Mouse (Mus musculus): Measurements from ENCODE around the gene Cep152. TPM values are rescaled to one million over a fixed set of nuclear protein-coding genes. Genes with fewer than 3 reads are reported as not detected.

The Cep152 gene
- 1 to 10 TPM; 2.3 to 2.4 TPM for total RNA-seq (2021)

DNA sequence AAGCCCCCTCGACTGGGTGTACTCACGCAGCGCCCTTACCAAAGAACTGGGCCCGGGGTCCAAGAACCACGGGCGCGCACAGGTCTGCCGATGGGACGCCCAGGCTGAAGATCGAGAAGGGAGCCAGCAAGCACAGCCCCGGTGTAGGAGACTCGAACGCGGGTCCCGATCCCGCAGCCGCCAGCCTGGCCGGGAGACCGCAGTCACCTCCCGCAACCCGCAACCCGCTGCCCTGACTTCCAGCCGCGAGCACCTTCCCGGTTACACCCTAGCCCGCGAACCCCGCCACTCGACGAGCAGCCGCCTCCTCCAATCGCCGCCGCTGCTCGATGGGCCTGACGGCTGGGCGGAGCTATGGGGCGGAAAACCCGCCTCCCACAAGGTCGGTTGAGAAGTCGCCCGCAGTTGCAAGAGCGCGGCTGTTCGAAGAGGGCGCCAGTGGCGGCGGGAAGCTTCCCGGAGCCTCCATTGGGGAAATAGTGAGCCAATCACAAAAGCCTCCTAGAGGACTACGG lies at the start of gene Cep152:
TSS of gene Cep152 (minus strand) at position 277 of the 515 bp plus-strand sequence.
- intact Hi-C loops (cut with DNase I): no loop called here

DNA sequence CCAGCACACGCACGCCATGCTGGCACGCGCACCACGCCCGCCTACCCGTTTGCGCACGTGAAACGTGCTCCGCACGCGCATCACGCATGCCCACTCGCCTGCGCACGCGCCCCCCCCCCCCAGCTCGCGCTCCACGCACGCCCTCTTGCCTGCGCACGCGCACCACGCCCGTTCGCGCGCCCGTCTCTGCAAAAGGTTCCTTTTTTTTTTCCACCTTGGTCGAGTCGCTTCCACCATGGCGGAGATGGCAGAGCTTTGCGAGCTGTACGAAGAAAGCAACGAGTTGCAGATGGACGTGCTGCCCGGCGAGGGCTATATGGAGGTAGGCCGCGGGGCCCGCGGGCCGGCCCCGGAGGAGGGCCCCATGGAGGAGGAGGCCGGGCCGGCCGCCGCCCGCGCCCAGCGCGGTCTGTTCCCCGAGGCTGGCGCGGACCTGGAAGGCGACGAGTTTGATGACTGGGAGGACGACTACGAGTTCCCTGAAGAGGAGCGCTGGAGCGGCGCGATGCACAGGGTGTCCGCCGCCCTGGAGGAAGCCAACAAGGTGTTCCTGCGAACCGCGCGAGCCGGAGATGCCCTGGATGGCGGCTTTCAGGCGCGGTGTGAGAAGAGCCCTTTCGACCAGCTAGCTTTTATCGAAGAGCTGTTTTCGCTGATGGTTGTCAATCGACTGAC lies 48.2 kb upstream of the Cep152 start, which contains the start of gene Eid1:
TSS of gene Eid1 (plus strand) at position 139 of the 675 bp plus-strand sequence.
- DNase-seq: peak; percentile 82 to 83
- intact Hi-C loops (cut with DNase I): loop anchor here (2.0 to 5.0 kb wide), 2 partner anchors 52 to 109 kb away; partner anchors contain the start of genes Secisbp2l and Shc4

More for the DNA sequence above, at the start of gene Cep152:
- peak; percentile 99 for DNase-seq

DNA sequence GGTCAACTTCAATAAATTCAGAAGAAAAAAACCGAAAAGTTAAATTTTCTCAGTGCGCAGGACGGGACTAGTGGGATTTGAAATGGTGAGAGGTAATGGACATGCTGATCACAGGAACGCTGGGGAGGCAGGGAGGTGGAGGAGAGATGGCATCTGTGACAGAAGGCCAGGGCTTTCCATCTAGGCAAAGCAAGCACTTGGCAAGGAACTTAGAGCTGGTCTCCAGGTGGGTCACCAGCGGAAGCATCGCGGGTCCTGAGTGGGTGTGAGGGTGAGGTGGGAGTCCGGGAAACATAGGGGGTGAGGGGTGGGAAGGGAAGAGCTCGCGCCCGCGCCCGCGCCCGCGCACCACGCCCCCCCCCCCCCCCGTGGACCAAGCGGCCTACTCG lies 47.6 kb upstream of the Cep152 start:
- no peak for DNase-seq
- intact Hi-C loops (cut with DNase I): loop anchor here (2.0 to 5.0 kb wide), 2 partner anchors 52 to 110 kb away; partner anchors contain the start of genes Secisbp2l and Shc4

DNA sequence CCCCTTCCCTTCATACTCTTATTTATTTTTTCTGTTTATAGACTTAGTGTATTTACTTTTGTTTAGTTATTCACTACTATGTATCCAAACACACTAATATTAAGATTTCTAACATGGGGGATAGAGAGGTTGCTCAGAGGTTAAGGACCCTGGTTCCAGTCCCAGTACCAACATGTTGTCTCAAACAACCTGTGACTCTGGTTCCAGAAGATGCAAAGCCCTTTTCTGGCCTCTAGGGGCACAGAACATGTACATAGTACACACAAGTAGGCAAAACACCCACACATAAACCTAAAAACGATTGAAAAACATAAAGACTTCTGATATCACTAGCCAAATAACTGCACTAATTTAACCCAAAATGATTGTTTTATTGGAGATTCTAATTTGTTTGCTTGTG lies 45.9 kb upstream of the Cep152 start:
- DNase-seq: no peak
- intact Hi-C loops (cut with DNase I): loop anchor here (5.0 kb wide), 1 partner anchor 111 kb away; the partner anchor contains the start of gene Secisbp2l

DNA sequence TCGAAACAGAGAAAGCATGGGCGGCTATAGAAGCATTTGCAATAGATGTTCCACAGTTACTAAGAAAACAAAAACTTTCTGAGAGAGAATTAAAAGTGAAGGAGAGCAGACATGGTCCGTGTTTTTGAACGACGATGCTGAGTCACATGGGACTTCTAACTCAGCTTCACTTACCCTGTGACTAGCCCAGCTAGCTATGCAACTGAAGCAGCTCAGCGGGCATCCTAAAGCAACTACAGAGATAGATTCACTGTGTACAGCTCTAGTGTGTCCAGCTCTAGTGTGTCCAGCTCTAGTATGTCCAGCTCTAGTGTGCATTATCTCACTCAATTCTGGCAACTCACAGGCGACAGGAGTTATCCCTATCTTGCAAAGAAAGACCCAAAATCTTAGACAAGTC lies 42.8 kb upstream of the Cep152 start:
- intact Hi-C loops (cut with DNase I): loop anchor here (10.0 kb wide), 1 partner anchor 697 kb away; no protein-coding TSS in a partner anchor
- no peak for DNase-seq

GRCm38 (mm10) chr2:125667184-125667583 lies 42.3 kb upstream of the Cep152 start:
- intact Hi-C loops (cut with DNase I): loop anchor here (10.0 kb wide), 1 partner anchor 698 kb away; no protein-coding TSS in a partner anchor
- no peak for DNase-seq

- DNase-seq: no peak
- intact Hi-C loops (cut with DNase I): loop anchor here (10.0 kb wide), 1 partner anchor 698 kb away; no protein-coding TSS in a partner anchor
Measured at GRCm38 (mm10) chr2:125666668-125667067, 41.8 kb upstream of the Cep152 start.

- no peak for DNase-seq
- intact Hi-C loops (cut with DNase I): loop anchor here (10.0 kb wide), 1 partner anchor 699 kb away; no protein-coding TSS in a partner anchor
Measured at GRCm38 (mm10) chr2:125665909-125666308, 41.0 kb upstream of the Cep152 start.

DNA sequence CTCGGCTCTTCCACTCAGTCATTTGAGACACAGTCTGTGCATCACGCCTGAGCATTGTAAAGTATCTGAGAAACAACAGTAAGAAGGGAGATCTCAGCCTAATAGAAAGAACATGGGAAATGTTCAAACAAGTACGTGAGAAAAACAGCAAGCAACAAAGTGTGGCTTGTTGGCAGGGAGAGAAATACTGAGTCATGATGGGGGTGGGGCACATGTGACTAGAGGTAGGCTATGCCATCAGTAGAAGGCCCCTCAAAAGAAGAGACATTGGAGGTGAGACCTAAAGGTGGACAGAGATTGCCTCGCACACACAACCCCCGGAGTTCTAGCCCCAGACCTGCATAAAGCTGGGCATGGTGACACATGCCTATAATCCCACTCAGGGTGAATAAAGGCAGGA lies 40.3 kb upstream of the Cep152 start:
- intact Hi-C loops (cut with DNase I): loop anchor here (10.0 kb wide), 1 partner anchor 700 kb away; no protein-coding TSS in a partner anchor
- DNase-seq: no peak

DNA sequence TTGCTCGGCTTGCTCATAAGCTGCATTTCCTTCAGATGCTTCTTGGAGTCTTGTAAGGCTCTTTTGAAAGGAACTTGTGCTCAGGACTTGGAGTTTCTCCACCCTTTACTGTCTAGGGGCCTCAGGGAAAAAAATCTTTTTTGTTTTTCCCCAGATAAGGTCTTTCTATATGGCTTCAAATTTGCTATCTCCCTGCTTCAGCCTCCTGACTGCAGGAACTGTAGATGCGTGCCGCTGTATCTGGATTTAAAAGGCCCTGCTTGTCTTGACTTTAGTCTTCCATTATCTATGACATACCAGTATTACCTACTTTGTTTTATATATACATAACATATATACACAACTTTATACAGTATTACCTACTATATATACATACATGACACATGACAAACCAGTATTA lies 37.6 kb upstream of the Cep152 start:
- intact Hi-C loops (cut with DNase I): loop anchor here (5.0 to 10.0 kb wide), 3 partner anchors 170 to 860 kb away; no protein-coding TSS in a partner anchor
- DNase-seq: no peak

DNA sequence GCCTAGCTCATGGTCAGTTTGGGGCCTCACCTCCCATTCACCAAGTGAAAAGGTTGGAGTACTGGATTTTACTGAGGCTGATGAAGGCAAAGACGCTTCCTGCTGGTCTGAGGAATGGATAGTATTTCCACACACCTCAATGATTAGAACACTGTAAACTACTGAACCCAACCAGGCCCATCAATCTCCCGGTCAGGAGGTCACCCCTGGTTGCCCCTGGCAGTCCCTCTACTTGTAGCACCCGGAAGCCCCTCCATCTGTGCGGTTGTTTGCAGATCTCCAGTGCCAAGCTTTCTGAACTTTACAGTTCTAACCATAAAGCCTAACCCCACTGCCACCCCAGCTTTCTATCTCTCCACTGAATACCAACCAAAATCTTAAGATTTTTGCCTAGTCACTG lies 36.2 kb upstream of the Cep152 start:
- intact Hi-C loops (cut with DNase I): loop anchor here (5.0 to 10.0 kb wide), 3 partner anchors 171 to 861 kb away; no protein-coding TSS in a partner anchor
- no peak for DNase-seq

- intact Hi-C loops (cut with DNase I): loop anchor here (1.0 to 10.0 kb wide), 4 partner anchors 71 to 862 kb away; no protein-coding TSS in a partner anchor
Measured at GRCm38 (mm10) chr2:125660537-125661130, 35.7 kb upstream of the Cep152 start.

DNA sequence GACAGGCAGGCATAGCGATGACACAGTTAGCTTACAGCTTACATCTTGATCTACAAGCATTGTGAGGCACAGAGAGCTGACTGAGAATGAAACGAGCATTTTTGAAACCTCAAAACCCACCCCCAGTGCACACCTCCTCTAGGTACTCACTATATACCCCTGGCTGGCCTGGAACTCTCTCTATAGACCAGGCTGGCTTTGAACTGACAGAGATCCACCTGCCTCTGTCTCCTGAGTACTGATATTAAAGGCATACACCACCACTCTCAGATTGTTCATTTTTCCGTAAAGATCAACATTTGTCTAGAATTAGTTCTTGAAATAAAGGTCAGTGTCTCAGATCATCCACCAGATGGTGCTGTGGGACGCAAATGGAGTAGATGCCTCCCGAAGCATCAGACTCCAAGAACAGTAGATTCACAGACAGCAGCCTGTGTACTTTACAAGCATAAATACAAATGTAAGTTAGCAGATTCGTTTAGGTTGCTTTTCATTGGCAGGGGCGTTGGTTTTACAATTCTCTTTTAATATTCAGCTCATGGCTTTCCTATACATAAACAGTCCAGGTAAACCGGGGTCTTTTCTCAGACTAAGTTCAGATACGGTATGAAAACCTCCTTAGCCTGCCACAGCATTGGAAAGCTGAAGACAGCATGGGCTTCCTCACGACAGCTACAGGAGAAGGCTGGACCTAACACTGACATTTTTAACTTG lies 35.1 kb upstream of the Cep152 start:
- intact Hi-C loops (cut with DNase I): loop anchor here (1.0 to 10.0 kb wide), 4 partner anchors 71 to 862 kb away; no protein-coding TSS in a partner anchor
- DNase-seq: peak; percentile 78 to 89

More at GRCm38 (mm10) chr2:125660537-125661130, 35.7 kb upstream of the Cep152 start:
- DNase-seq: no peak

DNA sequence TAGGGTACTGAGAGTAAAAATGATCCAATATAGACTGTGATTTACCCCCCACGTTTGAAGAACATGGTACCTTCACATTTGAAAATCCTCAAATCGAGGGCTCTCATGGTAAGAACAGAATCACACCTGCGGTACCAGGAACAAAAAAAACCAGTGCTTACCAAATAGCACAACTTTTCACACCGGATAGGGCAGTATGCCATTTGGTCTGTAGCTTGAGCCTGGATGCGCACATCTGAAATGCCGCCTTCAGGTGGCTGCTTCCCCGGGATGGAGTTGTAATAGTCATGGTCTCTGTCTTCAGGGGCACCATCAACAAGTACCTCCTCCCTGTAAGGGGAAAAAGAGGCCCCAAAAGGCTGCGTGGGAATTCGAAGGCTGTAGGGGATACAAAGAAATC lies 30.5 kb upstream of the Cep152 start:
- intact Hi-C loops (cut with DNase I): no loop called here
- no peak for DNase-seq

- no peak for DNase-seq
- intact Hi-C loops (cut with DNase I): no loop called here
Measured at GRCm38 (mm10) chr2:125653286-125653685, 28.4 kb upstream of the Cep152 start.

DNA sequence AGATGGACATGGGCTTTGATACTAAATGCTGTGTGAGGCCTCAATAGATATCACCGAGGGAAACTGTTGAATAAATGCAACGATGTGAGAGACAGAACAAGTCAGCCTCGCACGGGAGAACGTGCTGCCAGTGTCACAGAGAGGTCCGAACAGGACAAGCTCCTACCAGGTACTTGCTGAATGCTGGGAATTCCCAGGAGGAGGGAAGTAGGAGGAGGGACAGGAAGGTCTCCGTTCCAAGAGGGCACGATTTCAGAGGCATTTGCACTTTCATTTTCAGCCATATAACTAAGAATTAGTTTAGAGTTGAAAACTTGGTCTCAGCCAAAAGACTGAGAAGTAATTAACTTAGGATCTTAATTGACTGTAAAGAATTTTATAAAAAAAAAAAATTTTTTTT lies 26.6 kb upstream of the Cep152 start:
- DNase-seq: no peak
- intact Hi-C loops (cut with DNase I): no loop called here

GRCm38 (mm10) chr2:125650742-125651352 lies 25.9 kb upstream of the Cep152 start:
- intact Hi-C loops (cut with DNase I): no loop called here
- DNase-seq: no peak

- no peak for DNase-seq
- intact Hi-C loops (cut with DNase I): no loop called here
Measured at GRCm38 (mm10) chr2:125650038-125650437, 25.1 kb upstream of the Cep152 start.

- no peak for DNase-seq
- intact Hi-C loops (cut with DNase I): no loop called here
Measured at GRCm38 (mm10) chr2:125644912-125645311, 20.0 kb upstream of the Cep152 start.

DNA sequence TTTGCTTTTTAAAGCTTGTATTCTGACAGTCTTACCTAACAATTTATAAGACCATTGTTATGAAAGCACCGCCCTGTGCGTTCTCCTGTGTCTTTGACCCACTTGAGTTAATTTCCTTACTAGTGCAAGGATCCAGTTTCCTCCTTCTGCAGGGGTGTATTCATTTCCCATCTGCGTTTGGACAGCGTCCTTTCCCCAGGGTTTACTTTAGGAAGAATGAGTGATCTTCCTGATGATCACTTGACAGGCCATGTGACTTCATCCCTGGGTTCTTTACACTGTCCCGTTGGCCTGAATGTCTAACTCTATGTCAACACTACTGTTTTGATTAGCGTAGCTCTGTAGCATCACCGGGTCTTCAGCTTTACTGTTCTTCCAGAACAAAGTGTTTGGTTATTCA lies 12.4 kb upstream of the Cep152 start:
- intact Hi-C loops (cut with DNase I): no loop called here
- no peak for DNase-seq

Data from heart, postnatal 10 days (tissue).